Mouse (Mus musculus): Measurements from ENCODE around the gene Rpap3. TPM values are rescaled to one million over a fixed set of nuclear protein-coding genes. Genes with fewer than 3 reads are reported as not detected.
A peak's percentile ranks its signal among the peaks of the same experiment; 100 is the strongest.

Rpap3 gene
- total and polyA plus RNA-seq, 3 experiments, result 84.4 to 98.4 (median 85.7) TPM

DNA sequence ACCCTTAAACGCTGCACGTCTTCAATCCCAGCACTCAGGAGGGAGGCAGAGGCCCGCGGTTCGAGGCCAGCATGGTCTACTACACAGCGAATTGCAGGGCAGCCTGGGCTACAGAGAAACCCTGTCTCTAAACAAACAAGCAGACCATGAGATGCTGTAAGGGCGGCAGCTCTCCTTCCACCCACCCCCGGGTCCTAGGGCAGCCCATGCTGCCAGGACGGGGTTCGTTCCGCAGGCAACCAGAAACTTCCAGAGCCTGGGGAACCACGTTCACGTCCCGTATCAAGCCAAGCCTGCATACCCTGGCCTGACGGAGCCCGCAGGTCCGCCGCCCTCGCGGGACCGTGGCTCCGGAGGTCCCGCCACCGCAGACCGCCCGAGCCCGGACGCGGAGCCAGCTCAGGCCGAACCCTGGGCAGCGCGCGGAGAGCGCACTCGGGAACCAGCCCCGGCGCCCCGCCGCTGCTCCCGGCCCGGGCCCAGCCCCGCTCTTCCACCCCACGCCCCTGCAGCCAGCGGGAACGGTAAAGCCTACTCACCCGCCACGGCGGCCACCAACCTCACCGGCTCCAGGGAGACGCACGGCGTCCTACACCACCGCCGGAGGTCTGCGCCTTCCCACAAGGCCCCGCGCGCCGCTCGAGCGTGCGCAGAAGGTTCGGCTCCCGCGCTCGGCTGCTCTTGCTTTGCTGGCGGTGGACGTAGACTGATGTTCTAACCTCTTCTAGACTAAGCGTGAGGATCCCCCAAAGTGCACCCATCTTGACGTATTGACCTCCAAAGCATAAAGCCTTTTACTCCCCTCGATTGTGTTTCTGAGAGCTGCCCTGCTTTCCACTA, at the start of gene Rpap3 (continued):
- TF ChIP-seq CTCF (IDR thresholded peaks at IDR 0.05 in 2 of 3, conservative IDR thresholded peaks at IDR 0.05 in 1 of 3; ENCODE audit: control insufficient read depth in 1 of 3, insufficient read depth in 1 of 3, low read depth in 2 of 3, low read length in 3 of 3, poor library complexity in 1 of 3, severe bottlenecking in 1 of 3) (no peak), USF2 (IDR thresholded peaks at IDR 0.05; ENCODE audit: borderline replicate concordance in 1 of 2, insufficient read depth in 1 of 2, low read depth in 1 of 2, low read length in 2 of 2) (no peak), ZC3H11A (IDR thresholded peaks at IDR 0.05; ENCODE audit: low read depth, low read length) (no peak), POLR2A (IDR thresholded peaks at IDR 0.05; ENCODE audit: control insufficient read depth in 1 of 2, insufficient read depth in 1 of 2, low read depth in 1 of 2, low read length in 2 of 2, poor library complexity in 1 of 2) (peak; percentile 93 to 99)

DNA sequence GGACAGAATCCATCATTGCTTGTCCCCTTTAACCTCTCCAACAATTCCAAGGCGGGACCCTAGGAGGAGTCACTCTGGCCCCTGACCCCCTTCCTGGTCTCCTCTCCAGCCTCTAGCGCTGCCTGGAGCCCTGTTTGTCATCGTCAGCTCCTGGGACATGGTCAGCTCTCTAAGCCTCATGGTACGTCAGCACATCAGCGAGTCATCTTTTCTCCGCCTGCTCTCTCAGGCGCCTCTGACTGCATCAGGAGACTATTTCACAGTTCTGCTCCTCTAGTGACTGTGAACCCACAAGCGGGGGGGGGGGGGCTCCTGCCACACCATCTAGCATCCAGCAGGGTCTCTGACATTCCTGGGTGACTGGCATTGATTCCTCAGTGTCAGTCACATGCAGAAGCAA, 49.7 kb upstream of the Rpap3 start:
- H3K4me1 ChIP-seq (ENCODE audit: control insufficient read depth in 1 of 2, insufficient read depth in 2 of 2, low read length in 2 of 2), result peaks cover 0 to 7% of the 10 kb centered on the region in 2 experiments; a peak in 3 of 4 replicates
- H3K36me3 ChIP-seq (ENCODE audit: control insufficient read depth in 1 of 2, insufficient read depth in 2 of 2, low read length in 2 of 2), result peaks cover 0 to 4% of the 10 kb centered on the region in 2 experiments; a peak in 2 of 4 replicates
- no peak for DNase-seq (ENCODE audit: low read depth, low spot score)
- no peak overlapping the region for H3K4me3 ChIP-seq (ENCODE audit: control insufficient read depth in 1 of 2, insufficient read depth in 1 of 2, low read depth in 2 of 2, low read length in 2 of 2)
- H3K9me3 ChIP-seq (replicated peaks; ENCODE audit: insufficient read depth, low read length), result no peaks in the 10 kb centered on the region
- H3K9ac ChIP-seq (ENCODE audit: control insufficient read depth, low read depth, low read length, poor library complexity, severe bottlenecking), result no peak overlapping the region
- no peaks in the 10 kb centered on the region for H3K79me2 ChIP-seq (ENCODE audit: control insufficient read depth, insufficient read depth, low read length, poor library complexity)
- peaks cover 2 to 7% of the 10 kb centered on the region in 2 experiments; a peak in 3 of 4 replicates for H3K27me3 ChIP-seq (ENCODE audit: control insufficient read depth in 1 of 2, insufficient read depth in 2 of 2, low read length in 2 of 2)
- TF ChIP-seq TAL1 (IDR thresholded peaks at IDR 0.05; ENCODE audit: low read length) (no peak), HCFC1 (IDR thresholded peaks at IDR 0.05; ENCODE audit: low read depth, low read length) (no peak), GABPA (IDR thresholded peaks at IDR 0.05; ENCODE audit: low read depth, low read length) (no peak), POLR2A (IDR thresholded peaks at IDR 0.05; ENCODE audit: control insufficient read depth in 1 of 2, insufficient read depth in 1 of 2, low read depth in 1 of 2, low read length in 2 of 2, poor library complexity in 1 of 2) (no peak), MAX (IDR thresholded peaks at IDR 0.05; ENCODE audit: low read length) (no peak), MYB (IDR thresholded peaks at IDR 0.05; ENCODE audit: low read depth, low read length) (no peak), CHD2 (IDR thresholded peaks at IDR 0.05; ENCODE audit: low read length) (no peak), JUND (IDR thresholded peaks at IDR 0.05; ENCODE audit: low read depth, low read length) (no peak), NELFE (IDR thresholded peaks at IDR 0.05; ENCODE audit: low read depth, low read length) (no peak), ETS1 (IDR thresholded peaks at IDR 0.05; ENCODE audit: low read depth, low read length) (no peak), SIN3A (IDR thresholded peaks at IDR 0.05; ENCODE audit: low read length) (no peak), RCOR1 (IDR thresholded peaks at IDR 0.05; ENCODE audit: low read depth, low read length) (no peak), ZNF384 (IDR thresholded peaks at IDR 0.05; ENCODE audit: low read depth, low read length) (no peak), E2F4 (IDR thresholded peaks at IDR 0.05; ENCODE audit: borderline replicate concordance, low read depth, low read length) (no peak), ZC3H11A (IDR thresholded peaks at IDR 0.05; ENCODE audit: low read depth, low read length) (no peak), RAD21 (IDR thresholded peaks at IDR 0.05; ENCODE audit: low read depth, low read length) (no peak)
- no peak overlapping the region for H3K27ac ChIP-seq (ENCODE audit: control insufficient read depth, low read depth, low read length)
